Mouse (Mus musculus): Measurements from ENCODE around the gene Pla1a. TPM values are rescaled to one million over a fixed set of nuclear protein-coding genes. Genes with fewer than 3 reads are reported as not detected.

Gene Pla1a
- polyA plus RNA-seq, 1 experiment from 2014 or later = 0.68 TPM

DNA sequence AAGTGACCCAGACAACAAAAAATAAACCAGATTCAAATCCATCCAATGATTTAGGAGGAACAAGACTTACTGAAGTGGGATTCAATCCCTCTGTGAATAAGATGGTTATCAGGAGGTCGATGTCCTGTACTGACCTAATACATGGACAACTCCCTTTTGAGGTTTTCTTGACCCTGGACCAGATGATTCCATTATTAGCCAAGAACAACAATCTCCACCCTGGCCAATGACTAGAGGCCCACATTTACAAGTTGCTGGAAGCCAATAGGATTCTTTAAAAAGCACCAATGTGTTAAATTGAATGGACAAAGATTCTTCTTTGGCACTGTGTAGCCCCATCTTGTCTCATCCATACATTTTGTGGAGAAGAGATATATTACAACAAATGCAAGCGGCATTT is 7.6 kb downstream of the Pla1a start:
- H3K9me3 ChIP-seq (replicated peaks; ENCODE audit: control insufficient read depth, low read length, poor library complexity, severe bottlenecking) = no peaks in the 10 kb centered on the region
- no peaks in the 10 kb centered on the region for H3K36me3 ChIP-seq (ENCODE audit: control insufficient read depth, insufficient read depth, low read length)
- 89% methylated on average over 2 of the region's 2 CpGs for WGBS
- ATAC-seq = no peak
- no peak overlapping the region for H3K9ac ChIP-seq (ENCODE audit: low read depth, low read length)
- H3K4me1 ChIP-seq (ENCODE audit: control insufficient read depth, insufficient read depth, low read length) = no peaks in the 10 kb centered on the region
- H3K4me2 ChIP-seq (ENCODE audit: low read length) = no peak overlapping the region
- H3K27me3 ChIP-seq (ENCODE audit: control insufficient read depth, insufficient read depth, low read depth, low read length) = no peaks in the 10 kb centered on the region
- no peak overlapping the region for H3K4me3 ChIP-seq (ENCODE audit: low read depth, low read length)
- H3K27ac ChIP-seq (ENCODE audit: low read length) = no peak overlapping the region

DNA sequence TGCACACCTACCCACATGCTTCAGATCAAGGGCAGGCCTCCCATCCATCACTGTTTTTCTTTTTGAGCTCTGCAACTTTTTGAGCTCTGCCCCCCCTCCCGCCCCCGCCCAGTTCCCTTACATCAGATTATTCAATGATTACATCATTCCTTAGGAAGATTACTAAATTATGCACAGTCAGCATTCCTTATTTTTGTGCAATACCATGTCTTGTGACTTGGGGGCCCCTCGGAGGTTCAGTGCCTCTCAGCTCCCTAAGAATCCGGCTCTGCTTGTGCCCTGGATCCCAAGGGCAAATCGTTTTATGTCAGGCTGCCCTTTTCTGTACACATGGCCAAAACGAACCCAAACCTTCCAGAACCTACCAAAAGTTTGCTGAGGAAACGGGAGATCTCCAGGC is 18.0 kb downstream of the Pla1a start:
- H3K9ac ChIP-seq (ENCODE audit: low read depth, low read length) = no peak overlapping the region
- WGBS = 85% methylated on average over 7 of the region's 7 CpGs
- no peaks in the 10 kb centered on the region for H3K4me1 ChIP-seq (ENCODE audit: control insufficient read depth, insufficient read depth, low read length)
- no peak for ATAC-seq
- no peak overlapping the region for H3K27ac ChIP-seq (ENCODE audit: low read length)
- H3K36me3 ChIP-seq (ENCODE audit: control insufficient read depth, insufficient read depth, low read length) = no peaks in the 10 kb centered on the region
- H3K4me3 ChIP-seq (ENCODE audit: low read depth, low read length) = no peak overlapping the region
- H3K9me3 ChIP-seq (replicated peaks; ENCODE audit: control insufficient read depth, low read length, poor library complexity, severe bottlenecking) = no peaks in the 10 kb centered on the region
- no peaks in the 10 kb centered on the region for H3K27me3 ChIP-seq (ENCODE audit: control insufficient read depth, insufficient read depth, low read depth, low read length)
- no peak overlapping the region for H3K4me2 ChIP-seq (ENCODE audit: low read length)

DNA sequence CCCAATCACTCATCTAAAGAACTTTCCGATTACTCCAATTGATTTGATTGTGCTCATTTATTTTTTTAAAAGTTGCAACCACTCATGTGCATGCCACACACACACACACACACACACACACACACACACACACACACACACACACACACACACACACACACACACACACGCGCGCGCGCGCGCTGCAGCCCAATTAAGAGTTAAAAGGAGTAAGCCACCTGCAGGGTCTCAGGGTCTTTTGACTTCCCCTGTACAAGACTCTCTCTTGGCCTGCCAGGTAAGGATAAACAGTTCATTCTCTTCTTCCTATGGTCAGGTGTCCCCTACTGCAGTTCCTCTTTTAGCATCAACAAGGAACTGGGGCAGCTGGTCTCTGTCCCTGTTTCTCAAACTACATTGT is 24.5 kb downstream of the Pla1a start:
- Histone ChIP-seq H3K4me3 (ENCODE audit: low read depth, low read length) (no peak overlapping the region), H3K9me3 (replicated peaks; ENCODE audit: control insufficient read depth, low read length, poor library complexity, severe bottlenecking) (no peaks in the 10 kb centered on the region), H3K4me1 (ENCODE audit: control insufficient read depth, insufficient read depth, low read length) (no peaks in the 10 kb centered on the region), H3K27me3 (ENCODE audit: control insufficient read depth, insufficient read depth, low read depth, low read length) (no peaks in the 10 kb centered on the region), H3K4me2 (ENCODE audit: low read length) (no peak overlapping the region), H3K36me3 (ENCODE audit: control insufficient read depth, insufficient read depth, low read length) (no peaks in the 10 kb centered on the region), H3K27ac (ENCODE audit: low read length) (no peak overlapping the region), H3K9ac (ENCODE audit: low read depth, low read length) (no peak overlapping the region)
- WGBS = 94% methylated on average over 8 of the region's 8 CpGs
- no peak for ATAC-seq

DNA sequence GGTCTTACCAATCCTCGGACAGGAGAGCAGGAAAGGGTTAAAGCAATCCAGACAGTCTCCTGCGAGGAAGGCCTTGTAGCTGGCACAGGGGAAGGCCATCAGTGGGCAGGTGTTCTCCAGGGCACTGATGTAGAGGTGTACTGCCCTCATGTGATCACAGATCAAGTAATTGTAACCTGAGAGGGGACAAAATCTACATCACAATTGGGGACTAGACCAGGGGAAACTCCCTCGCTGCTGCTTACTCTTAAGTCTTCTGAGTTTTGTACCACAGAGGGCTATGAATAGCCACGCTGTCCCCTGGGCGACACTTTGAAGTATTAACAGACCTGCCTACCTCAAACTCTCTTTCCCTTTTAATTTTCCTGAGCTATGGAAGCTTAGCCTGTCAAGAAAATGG is 25.4 kb downstream of the Pla1a start:
- Histone ChIP-seq H3K27ac (ENCODE audit: low read length) (no peak overlapping the region), H3K4me1 (ENCODE audit: control insufficient read depth, insufficient read depth, low read length) (no peaks in the 10 kb centered on the region), H3K36me3 (ENCODE audit: control insufficient read depth, insufficient read depth, low read length) (no peaks in the 10 kb centered on the region), H3K9me3 (replicated peaks; ENCODE audit: control insufficient read depth, low read length, poor library complexity, severe bottlenecking) (no peaks in the 10 kb centered on the region), H3K27me3 (ENCODE audit: control insufficient read depth, insufficient read depth, low read depth, low read length) (no peaks in the 10 kb centered on the region), H3K4me2 (ENCODE audit: low read length) (no peak overlapping the region), H3K9ac (ENCODE audit: low read depth, low read length) (no peak overlapping the region), H3K4me3 (ENCODE audit: low read depth, low read length) (no peak overlapping the region)
- 30% methylated on average over 5 of the region's 5 CpGs for WGBS
- no peak for ATAC-seq

DNA sequence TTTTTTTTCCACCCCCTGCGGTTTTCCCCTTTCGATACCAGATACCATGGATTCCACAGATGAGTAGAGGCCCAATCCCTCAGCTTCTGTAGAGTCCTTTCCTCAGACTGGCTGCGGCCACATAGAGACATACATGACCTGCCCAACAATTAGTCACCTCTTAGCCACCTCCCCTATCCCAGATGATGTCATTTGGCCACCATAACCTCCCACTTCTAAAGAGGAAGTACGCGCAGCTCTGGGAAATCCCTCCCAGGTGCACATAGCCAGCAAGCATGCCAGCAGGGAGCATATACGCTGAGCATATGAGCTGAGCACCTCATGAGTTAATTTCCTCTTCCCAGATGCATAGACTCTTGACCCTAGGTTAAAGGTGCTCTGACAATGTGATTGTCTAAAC is 26.2 kb downstream of the Pla1a start:
- Histone ChIP-seq H3K9me3 (replicated peaks; ENCODE audit: control insufficient read depth, low read length, poor library complexity, severe bottlenecking) (no peaks in the 10 kb centered on the region), H3K4me3 (ENCODE audit: low read depth, low read length) (no peak overlapping the region), H3K4me1 (ENCODE audit: control insufficient read depth, insufficient read depth, low read length) (no peaks in the 10 kb centered on the region), H3K27ac (ENCODE audit: low read length) (no peak overlapping the region), H3K4me2 (ENCODE audit: low read length) (no peak overlapping the region), H3K27me3 (ENCODE audit: control insufficient read depth, insufficient read depth, low read depth, low read length) (no peaks in the 10 kb centered on the region), H3K9ac (ENCODE audit: low read depth, low read length) (no peak overlapping the region), H3K36me3 (ENCODE audit: control insufficient read depth, insufficient read depth, low read length) (no peaks in the 10 kb centered on the region)
- ATAC-seq = no peak
- 90% methylated on average over 6 of the region's 6 CpGs for WGBS

DNA sequence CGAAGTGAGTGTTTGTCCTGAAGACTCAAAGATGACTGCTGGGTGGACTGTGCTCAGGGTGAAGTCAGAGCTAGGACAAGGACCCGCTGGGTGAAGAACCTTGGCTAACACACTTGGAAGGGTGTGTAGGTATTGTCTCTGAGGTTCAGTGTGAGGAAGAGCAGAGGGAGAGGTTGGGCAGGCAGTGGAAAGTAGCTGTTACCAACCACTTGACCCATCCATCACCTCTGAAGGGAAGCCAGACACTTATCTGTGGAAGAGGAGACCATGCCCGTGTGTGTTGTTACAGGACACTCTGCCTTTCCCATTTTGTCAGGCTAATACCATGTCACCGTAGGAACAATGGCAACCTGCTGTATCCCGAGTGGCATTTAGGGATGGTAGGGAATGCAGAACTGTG is 26.7 kb downstream of the Pla1a start:
- ATAC-seq = no peak
- Histone ChIP-seq H3K4me2 (ENCODE audit: low read length) (no peak overlapping the region), H3K4me3 (ENCODE audit: low read depth, low read length) (no peak overlapping the region), H3K9me3 (replicated peaks; ENCODE audit: control insufficient read depth, low read length, poor library complexity, severe bottlenecking) (no peaks in the 10 kb centered on the region), H3K9ac (ENCODE audit: low read depth, low read length) (no peak overlapping the region), H3K27me3 (ENCODE audit: control insufficient read depth, insufficient read depth, low read depth, low read length) (no peaks in the 10 kb centered on the region), H3K36me3 (ENCODE audit: control insufficient read depth, insufficient read depth, low read length) (no peaks in the 10 kb centered on the region), H3K4me1 (ENCODE audit: control insufficient read depth, insufficient read depth, low read length) (no peaks in the 10 kb centered on the region), H3K27ac (ENCODE audit: low read length) (no peak overlapping the region)
- WGBS = 67% methylated on average over 5 of the region's 5 CpGs

DNA sequence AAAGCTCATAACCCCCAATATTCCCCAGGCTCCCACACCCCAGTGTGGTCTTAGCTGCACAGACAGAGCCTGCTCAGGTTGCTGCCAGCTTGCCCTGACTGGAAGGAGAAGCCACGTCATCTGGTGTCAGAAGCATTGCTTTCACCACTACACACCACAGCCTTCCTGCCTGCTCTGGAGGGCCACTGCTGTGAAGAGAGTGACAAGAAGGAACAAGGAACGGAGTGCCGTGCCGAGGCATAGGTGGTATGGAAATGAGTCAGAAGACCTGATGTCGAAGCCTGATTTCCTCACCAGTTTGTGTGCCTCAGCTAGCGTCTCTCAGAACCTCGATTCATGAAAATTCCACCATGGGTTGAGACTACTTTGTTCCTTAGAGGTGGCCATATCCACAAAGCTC is 29.3 kb downstream of the Pla1a start:
- Histone ChIP-seq H3K27ac (ENCODE audit: low read length) (no peak overlapping the region), H3K27me3 (ENCODE audit: control insufficient read depth, insufficient read depth, low read depth, low read length) (no peaks in the 10 kb centered on the region), H3K9me3 (replicated peaks; ENCODE audit: control insufficient read depth, low read length, poor library complexity, severe bottlenecking) (no peaks in the 10 kb centered on the region), H3K4me1 (ENCODE audit: control insufficient read depth, insufficient read depth, low read length) (peaks cover 16% of the 10 kb centered on the region), H3K36me3 (ENCODE audit: control insufficient read depth, insufficient read depth, low read length) (no peaks in the 10 kb centered on the region), H3K4me2 (ENCODE audit: low read length) (no peak overlapping the region), H3K9ac (ENCODE audit: low read depth, low read length) (no peak overlapping the region), H3K4me3 (ENCODE audit: low read depth, low read length) (no peak overlapping the region)
- whole genome bisulfite sequencing = 90% methylated on average over 7 of the region's 7 CpGs
- no peak for ATAC-seq

DNA sequence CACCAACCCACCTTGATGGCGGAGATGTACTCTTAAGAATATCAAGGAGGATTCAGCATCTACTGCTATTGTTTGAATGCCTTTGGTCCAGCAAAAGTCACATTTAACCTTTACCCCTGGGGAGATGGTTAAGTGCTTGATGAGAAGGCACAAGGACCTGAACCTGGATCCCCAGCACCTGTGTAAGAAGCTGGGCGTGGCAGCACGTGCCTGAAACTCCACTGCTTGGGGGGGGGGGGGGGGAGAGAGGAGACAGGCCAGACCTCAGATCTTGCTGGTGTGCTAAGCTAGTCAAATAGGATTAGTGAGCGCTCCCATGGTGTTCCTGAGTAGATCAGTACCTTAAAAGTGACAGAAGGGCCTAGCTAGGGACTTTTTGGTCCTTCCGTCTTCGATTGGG is 31.5 kb downstream of the Pla1a start:
- no peak for ATAC-seq
- WGBS = 88% methylated on average over 6 of the region's 6 CpGs
- Histone ChIP-seq H3K4me3 (ENCODE audit: low read depth, low read length) (no peak overlapping the region), H3K36me3 (ENCODE audit: control insufficient read depth, insufficient read depth, low read length) (no peaks in the 10 kb centered on the region), H3K27me3 (ENCODE audit: control insufficient read depth, insufficient read depth, low read depth, low read length) (no peaks in the 10 kb centered on the region), H3K4me2 (ENCODE audit: low read length) (no peak overlapping the region), H3K9me3 (replicated peaks; ENCODE audit: control insufficient read depth, low read length, poor library complexity, severe bottlenecking) (no peaks in the 10 kb centered on the region), H3K9ac (ENCODE audit: low read depth, low read length) (no peak overlapping the region), H3K4me1 (ENCODE audit: control insufficient read depth, insufficient read depth, low read length) (peaks cover 16% of the 10 kb centered on the region), H3K27ac (ENCODE audit: low read length) (no peak overlapping the region)

DNA sequence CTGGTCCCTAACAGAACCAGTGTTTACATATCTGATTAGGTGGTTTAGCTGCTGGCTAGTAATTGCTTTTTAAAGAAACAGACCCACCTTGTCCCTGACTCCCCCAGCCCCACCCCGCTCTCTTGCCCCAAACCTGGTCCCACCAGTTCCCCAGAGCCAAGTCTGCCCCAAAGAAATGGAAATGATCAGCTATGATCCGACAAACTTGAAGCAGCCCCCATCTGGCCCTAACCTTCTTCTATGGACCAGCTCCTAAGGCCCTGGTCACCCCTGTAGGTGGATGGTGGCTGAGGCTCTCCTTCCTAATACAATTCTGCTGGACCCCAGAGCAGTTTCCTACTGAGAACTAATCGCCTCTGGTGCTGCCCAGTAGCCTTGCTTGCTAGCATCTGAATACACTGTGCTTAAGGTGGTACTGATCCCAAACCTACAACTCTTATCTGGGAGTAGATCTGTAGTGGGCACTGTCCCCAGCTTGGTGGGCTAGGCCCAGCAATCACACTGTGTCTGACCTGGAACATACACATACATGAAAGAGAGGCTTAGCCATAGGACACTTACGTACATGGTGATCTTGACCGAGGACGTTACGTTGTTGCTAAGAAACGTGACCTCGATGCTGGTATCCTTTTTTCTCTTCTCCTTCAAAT is 32.5 kb downstream of the Pla1a start:
- H3K27me3 ChIP-seq (ENCODE audit: control insufficient read depth, insufficient read depth, low read depth, low read length) = no peaks in the 10 kb centered on the region
- peak overlapping the region; percentile 59 for H3K4me2 ChIP-seq (ENCODE audit: low read length)
- ATAC-seq = peak; percentile 47; the same call in 1 of the 2 replicates
- WGBS = 72% methylated on average over 9 of the region's 9 CpGs
- H3K4me3 ChIP-seq (ENCODE audit: low read depth, low read length) = peak overlapping the region; percentile 21; the same call in 1 of the 2 replicates
- H3K4me1 ChIP-seq (ENCODE audit: control insufficient read depth, insufficient read depth, low read length) = peaks cover 16% of the 10 kb centered on the region
- H3K9ac ChIP-seq (ENCODE audit: low read depth, low read length) = peak overlapping the region; percentile 54; the same call in 1 of the 2 replicates
- no peaks in the 10 kb centered on the region for H3K36me3 ChIP-seq (ENCODE audit: control insufficient read depth, insufficient read depth, low read length)
- peak overlapping the region; percentile 56 for H3K27ac ChIP-seq (ENCODE audit: low read length)
- H3K9me3 ChIP-seq (replicated peaks; ENCODE audit: control insufficient read depth, low read length, poor library complexity, severe bottlenecking) = no peaks in the 10 kb centered on the region
